Mouse (Mus musculus) midbrain, embryonic 11.5 days (tissue): ENCODE measurements at regions not wholly inside any gene's neighbourhood (a gene's known extent, or its start where the extent isn't known, plus 50 kb on each side); places are given as distances from the start of the nearest gene placed in this dataset.

Experiments
- ATAC-seq: fragments of 200-750 bp; cut with Nextera tagmentation; 2 replicates; pipeline ENCODE4 v1.8.0; 2017; ENCODE audit warnings: moderate TSS enrichment, moderate library complexity; ENCODE audit not compliant: low FRiP score
- DNase-seq: peaks from one replicate; pipeline ENCODE4 v3.0.0; 2015; ENCODE audit warnings: low spot score; ENCODE audit errors: missing footprints
- H3K27ac ChIP-seq: fragments of 300-500 bp; sonication (generic); 2 replicates; pipeline ENCODE4 v1.5.1; 2014; ENCODE audit warnings: low read depth, low read length
- H3K27me3 ChIP-seq: fragments of 300-500 bp; sonication (generic); 2 replicates; pipeline ENCODE4 v1.6.1; 2014; ENCODE audit warnings: mild to moderate bottlenecking, low read length, moderate library complexity, mixed read lengths; ENCODE audit not compliant: control insufficient read depth, insufficient read depth
- H3K36me3 ChIP-seq: fragments of 300-500 bp; sonication (generic); 2 replicates; pipeline ENCODE4 v1.6.1; 2014; ENCODE audit warnings: mild to moderate bottlenecking, low read length, moderate library complexity, mixed read lengths; ENCODE audit not compliant: control insufficient read depth, insufficient read depth
- H3K4me1 ChIP-seq: fragments of 300-500 bp; sonication (generic); 2 replicates; pipeline ENCODE4 v1.6.1; 2014; ENCODE audit warnings: low read length; ENCODE audit not compliant: control insufficient read depth, insufficient read depth
- H3K4me2 ChIP-seq: fragments of 300-500 bp; sonication (generic); 2 replicates; pipeline ENCODE4 v1.6.1; 2014; ENCODE audit warnings: mild to moderate bottlenecking, moderate library complexity
- H3K4me3 ChIP-seq: fragments of 300-500 bp; sonication (generic); 2 replicates; pipeline ENCODE4 v1.5.1; 2014; ENCODE audit warnings: low read depth, low read length
- H3K9ac ChIP-seq: fragments of 300-500 bp; sonication (generic); 2 replicates; pipeline ENCODE4 v1.6.1; 2014; ENCODE audit warnings: low read length
- H3K9me3 ChIP-seq: fragments of 300-500 bp; sonication (generic); 2 replicates; pipeline ENCODE4 v1.6.1; 2016; ENCODE audit warnings: low read length; ENCODE audit not compliant: control insufficient read depth
- WGBS: fragments of 180-500 bp; shearing (Covaris S2); extraction: QIAGEN DNeasy Blood & Tissue Kit; methylation state at CpG from one replicate; pipeline ENCODE4 v1.1.7; 2014; 5-methylcytosine and 5-hydroxymethylcytosine counted together

DNA sequence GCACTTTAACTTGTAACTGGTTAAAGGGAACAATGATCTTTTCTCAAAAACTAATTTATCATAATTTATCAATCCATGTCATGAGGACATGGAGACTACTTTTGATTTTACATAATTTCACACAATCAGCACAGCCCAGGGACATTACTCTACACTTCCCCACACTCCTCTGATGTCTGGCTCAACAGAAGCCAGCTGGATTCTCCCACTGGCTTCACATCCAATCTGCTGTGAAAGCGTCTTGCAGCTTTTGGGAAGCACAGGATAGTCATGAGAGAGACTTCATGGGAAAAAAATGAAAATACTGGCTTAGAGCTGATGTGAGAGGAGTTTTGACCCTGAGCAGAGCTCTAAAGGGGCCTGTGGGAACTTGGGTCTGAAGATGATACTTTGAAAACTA is 61.7 kb upstream of the Hrasls start:
- DNase-seq (peak; percentile 14), ATAC-seq (no peak)
- no peaks in the 10 kb centered on the region for H3K27me3 ChIP-seq
- H3K27ac ChIP-seq, result no peak overlapping the region
- no peak overlapping the region for H3K4me3 ChIP-seq
- no peaks in the 10 kb centered on the region for H3K4me1 ChIP-seq
- H3K36me3 ChIP-seq, result no peaks in the 10 kb centered on the region
- H3K9me3 ChIP-seq, result no peaks in the 10 kb centered on the region
- no peak overlapping the region for H3K9ac ChIP-seq
- 85% methylated on average over 1 of the region's 1 CpGs for WGBS
- no peak overlapping the region for H3K4me2 ChIP-seq

DNA sequence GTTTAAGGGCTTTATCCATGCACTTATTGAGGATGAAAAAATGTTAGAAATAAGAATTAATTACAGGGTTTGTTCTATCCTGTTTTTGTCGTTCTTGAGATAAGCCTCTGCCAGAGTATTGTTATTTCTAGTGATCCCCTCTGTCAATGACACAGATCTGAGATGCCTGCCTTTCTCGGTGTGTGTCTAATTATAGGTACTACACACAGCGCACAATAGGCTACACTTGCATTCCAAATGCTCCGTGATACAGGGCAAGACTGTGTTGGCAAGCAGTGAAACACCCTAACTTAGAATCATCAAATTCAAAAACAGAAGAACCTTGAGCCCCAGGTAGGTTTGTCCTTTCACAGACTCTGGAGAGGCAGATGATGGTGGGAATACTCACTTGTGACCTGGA is 90.3 kb upstream of the Hrasls start:
- no peak overlapping the region for H3K4me2 ChIP-seq
- no peaks in the 10 kb centered on the region for H3K9me3 ChIP-seq
- no peak overlapping the region for H3K4me3 ChIP-seq
- H3K27ac ChIP-seq, result no peak overlapping the region
- H3K27me3 ChIP-seq, result no peaks in the 10 kb centered on the region
- no peak overlapping the region for H3K9ac ChIP-seq
- DNase-seq, result no peak
- no peaks in the 10 kb centered on the region for H3K36me3 ChIP-seq
- H3K4me1 ChIP-seq, result no peaks in the 10 kb centered on the region
- WGBS, result 87% methylated on average over 4 of the region's 4 CpGs
- ATAC-seq, result no peak

DNA sequence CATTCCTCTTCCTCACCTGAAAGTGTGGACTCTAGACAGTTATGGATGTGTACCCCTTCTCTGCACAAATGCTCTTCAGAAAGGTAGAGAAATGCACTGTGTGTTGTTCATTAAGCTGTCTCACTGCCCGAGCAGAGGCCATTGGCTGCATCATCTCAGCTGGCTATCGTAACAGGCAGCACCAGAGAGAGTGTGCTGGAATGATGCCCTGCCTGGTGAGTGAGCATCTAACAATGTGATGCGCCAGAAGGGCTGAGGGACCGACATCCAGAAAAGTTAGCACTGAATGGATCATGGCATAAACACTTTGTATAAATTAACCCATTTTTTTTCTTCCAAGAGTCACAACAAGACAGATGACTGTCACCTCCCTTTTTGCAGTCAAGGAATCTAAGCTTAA is 112.7 kb upstream of the Hrasls start:
- ATAC-seq (no peak), DNase-seq (no peak)
- Histone ChIP-seq H3K27ac (no peak overlapping the region), H3K4me2 (no peak overlapping the region), H3K9me3 (no peaks in the 10 kb centered on the region), H3K36me3 (no peaks in the 10 kb centered on the region), H3K9ac (no peak overlapping the region), H3K27me3 (no peaks in the 10 kb centered on the region), H3K4me3 (no peak overlapping the region), H3K4me1 (no peaks in the 10 kb centered on the region)
- WGBS, result 90% methylated on average over 4 of the region's 4 CpGs

DNA sequence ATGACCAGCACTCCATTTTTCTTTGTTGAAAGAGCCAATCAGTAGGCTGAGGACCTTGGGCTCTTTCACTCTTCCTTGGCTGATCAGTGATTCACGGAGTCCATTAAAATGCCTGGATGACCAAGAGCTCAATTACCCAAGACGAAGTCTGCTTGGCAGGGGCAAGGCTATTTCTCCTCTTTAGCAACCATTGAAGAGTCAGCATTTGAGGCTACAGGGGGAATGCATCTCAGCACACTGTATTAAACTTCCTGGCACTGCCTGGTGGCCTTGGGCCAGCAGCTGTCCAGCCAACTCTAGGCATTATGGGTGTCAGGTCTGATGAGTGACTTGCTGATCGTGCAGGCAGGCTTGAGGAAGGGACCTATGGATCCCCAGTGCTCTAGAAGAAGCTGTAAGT is 136.5 kb upstream of the Mb21d2 start:
- WGBS, result 88% methylated on average over 3 of the region's 3 CpGs
- H3K4me1 ChIP-seq, result no peaks in the 10 kb centered on the region
- H3K27me3 ChIP-seq, result no peaks in the 10 kb centered on the region
- no peak overlapping the region for H3K4me3 ChIP-seq
- H3K9ac ChIP-seq, result no peak overlapping the region
- H3K9me3 ChIP-seq, result no peaks in the 10 kb centered on the region
- no peak for DNase-seq
- H3K27ac ChIP-seq, result no peak overlapping the region
- H3K36me3 ChIP-seq, result no peaks in the 10 kb centered on the region
- no peak for ATAC-seq
- H3K4me2 ChIP-seq, result no peak overlapping the region

DNA sequence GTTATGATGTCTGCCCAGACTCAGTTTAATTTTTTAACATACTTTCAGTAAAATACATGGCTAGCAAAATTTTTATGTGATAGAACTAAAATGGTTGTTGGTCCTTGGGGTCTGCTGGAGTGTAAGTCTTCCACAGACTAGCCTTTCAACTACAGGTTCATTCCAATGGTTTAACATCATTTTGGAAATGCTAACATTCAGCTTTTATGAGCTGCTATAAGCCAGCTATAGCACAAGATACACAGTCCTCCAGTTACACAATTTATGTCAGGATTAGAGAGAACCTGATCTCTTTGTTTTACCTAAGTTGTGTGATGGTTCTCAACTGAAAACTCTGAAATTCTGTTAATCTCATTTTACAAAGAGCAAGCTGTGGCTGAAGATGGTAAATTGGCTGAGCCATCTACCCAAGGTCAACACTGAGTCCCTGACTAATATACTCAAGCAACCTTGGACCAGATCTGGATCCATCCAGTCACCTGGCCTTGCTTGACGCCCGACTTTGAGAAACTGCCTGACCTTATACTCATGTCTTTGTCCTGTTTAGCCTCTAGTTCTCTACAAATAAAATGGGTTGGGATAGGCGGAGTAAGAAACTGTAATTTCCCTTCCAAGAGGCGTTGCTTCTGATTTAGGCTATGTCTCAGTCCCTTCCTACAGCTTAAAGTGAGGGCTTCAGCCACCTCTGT is 135.8 kb upstream of the Mb21d2 start:
- Histone ChIP-seq H3K4me1 (no peaks in the 10 kb centered on the region), H3K9me3 (no peaks in the 10 kb centered on the region), H3K27ac (no peak overlapping the region), H3K4me3 (no peak overlapping the region), H3K36me3 (no peaks in the 10 kb centered on the region), H3K27me3 (no peaks in the 10 kb centered on the region), H3K9ac (no peak overlapping the region), H3K4me2 (no peak overlapping the region)
- whole genome bisulfite sequencing, result 88% methylated on average over 4 of the region's 4 CpGs
- DNase-seq (no peak), ATAC-seq (no peak)

DNA sequence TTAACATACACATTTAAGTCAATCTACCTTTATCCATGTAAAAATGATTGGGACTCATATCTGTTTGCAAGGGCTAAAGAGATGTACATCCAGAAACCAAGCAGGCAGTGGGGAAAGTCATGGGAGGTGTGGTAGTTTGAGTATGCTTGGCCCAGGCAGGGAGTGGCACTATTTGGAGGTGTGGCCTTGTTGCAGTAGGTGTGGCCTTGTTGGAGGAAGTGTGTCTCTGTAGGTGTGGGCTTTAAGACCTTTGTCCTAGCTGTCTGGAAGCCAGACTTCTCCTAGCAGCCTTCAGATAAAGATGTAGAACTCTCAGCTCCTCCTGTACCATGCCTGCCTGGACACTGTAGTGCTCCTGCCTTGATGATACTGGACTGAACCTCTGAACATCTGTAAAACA is 133.9 kb upstream of the Mb21d2 start:
- no peak for DNase-seq
- no peak overlapping the region for H3K9ac ChIP-seq
- no peaks in the 10 kb centered on the region for H3K9me3 ChIP-seq
- no peak overlapping the region for H3K4me2 ChIP-seq
- H3K4me1 ChIP-seq, result no peaks in the 10 kb centered on the region
- no peak overlapping the region for H3K4me3 ChIP-seq
- no peaks in the 10 kb centered on the region for H3K27me3 ChIP-seq
- no peak overlapping the region for H3K27ac ChIP-seq
- no peak for ATAC-seq
- no peaks in the 10 kb centered on the region for H3K36me3 ChIP-seq

DNA sequence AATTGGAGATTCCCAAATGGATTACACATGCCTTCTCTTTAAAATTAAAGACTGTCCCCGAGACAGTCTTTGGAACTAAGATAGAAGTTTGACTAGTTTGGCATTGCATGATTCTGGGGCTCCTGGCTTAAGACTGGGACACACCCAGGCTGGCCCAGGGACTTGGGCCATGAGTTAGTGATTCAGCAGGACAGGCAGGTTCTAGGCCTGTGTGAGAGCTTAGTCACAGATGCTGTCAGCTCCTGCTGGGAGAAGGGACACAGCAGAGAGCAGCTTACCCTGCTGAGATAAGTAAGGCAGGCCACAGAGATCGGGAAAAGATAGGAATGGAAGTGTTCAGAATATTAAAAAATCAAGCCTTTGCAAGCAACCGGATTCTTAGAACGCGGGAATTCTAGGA is 127.6 kb upstream of the Mb21d2 start:
- Histone ChIP-seq H3K27me3 (no peaks in the 10 kb centered on the region), H3K9ac (no peak overlapping the region), H3K9me3 (no peaks in the 10 kb centered on the region), H3K4me1 (peaks cover 2% of the 10 kb centered on the region; the same call in 1 of the 2 replicates), H3K4me3 (no peak overlapping the region), H3K36me3 (no peaks in the 10 kb centered on the region), H3K4me2 (no peak overlapping the region), H3K27ac (no peak overlapping the region)
- DNase-seq (no peak), ATAC-seq (no peak)
- WGBS, result 74% methylated on average over 5 of the region's 5 CpGs

DNA sequence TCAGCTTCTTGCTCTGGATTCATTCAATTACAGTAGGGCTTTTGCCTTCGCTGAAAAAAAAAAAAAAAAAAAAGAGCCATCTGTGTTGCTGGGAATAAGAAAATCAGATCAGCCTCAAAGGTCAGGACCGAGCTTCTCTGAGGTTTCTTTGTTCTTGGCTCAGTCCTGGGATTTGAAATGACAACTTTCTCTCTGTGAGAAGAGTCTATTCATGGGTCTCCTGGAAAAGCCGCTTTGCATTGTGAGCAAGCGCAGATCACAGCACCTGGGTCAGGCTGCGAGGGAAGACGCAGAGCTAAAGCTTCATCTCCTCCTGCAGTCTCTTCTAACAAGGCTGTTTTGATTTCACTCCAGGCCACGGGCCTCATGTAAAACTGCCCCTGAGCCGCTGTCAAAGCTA is 125.0 kb upstream of the Mb21d2 start:
- Histone ChIP-seq H3K36me3 (no peaks in the 10 kb centered on the region), H3K4me3 (no peak overlapping the region), H3K4me1 (peaks cover 2% of the 10 kb centered on the region; the same call in 1 of the 2 replicates), H3K27me3 (no peaks in the 10 kb centered on the region), H3K9ac (no peak overlapping the region), H3K9me3 (no peaks in the 10 kb centered on the region), H3K27ac (no peak overlapping the region), H3K4me2 (peak overlapping the region; percentile 25; the same call in 1 of the 2 replicates)
- 15% methylated on average over 8 of the region's 8 CpGs for WGBS
- peak; percentile 88 for DNase-seq
- peak; percentile 71; the same call in 1 of the 2 replicates for ATAC-seq

DNA sequence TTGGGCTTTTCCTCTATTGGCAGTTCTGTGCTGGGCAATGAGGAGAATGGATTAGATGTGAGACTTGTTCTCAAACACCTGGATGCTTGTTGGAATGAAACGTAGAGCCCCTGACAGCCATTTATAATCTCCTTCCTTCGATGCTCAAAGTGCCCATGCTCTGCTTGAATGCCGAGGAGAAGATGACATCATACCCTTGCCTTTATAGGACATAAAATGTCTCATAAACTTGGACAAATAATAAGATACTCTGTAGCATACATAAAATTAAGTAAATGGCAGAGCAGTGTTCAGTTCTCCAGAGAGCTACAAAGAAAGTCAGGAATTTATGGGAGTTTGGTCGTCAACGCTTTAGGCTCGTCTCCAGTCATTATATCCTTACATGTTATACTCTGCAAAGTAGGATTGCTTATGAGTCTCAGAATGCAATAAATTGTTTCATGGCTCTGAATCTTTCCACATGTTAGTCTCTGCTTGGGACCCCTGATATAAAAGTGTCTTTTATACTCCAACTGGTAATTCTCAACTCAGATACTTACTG is 117.0 kb upstream of the Mb21d2 start:
- Histone ChIP-seq H3K4me1 (no peaks in the 10 kb centered on the region), H3K36me3 (no peaks in the 10 kb centered on the region), H3K9me3 (no peaks in the 10 kb centered on the region), H3K4me3 (no peak overlapping the region), H3K9ac (no peak overlapping the region), H3K4me2 (no peak overlapping the region), H3K27ac (no peak overlapping the region), H3K27me3 (no peaks in the 10 kb centered on the region)
- WGBS, result 92% methylated on average over 6 of the region's 6 CpGs
- DNase-seq, result no peak
- ATAC-seq, result no peak
